Mouse (Mus musculus) ES-Bruce4 (cell line): ENCODE results near the gene Zfp961.

ENCODE experiments used
- CTCF ChIP-seq: IDR thresholded peaks from one replicate; pipeline ENCODE4 v1.8.1; 2011; ENCODE audit warnings: low read depth, low read length
- POLR2A ChIP-seq: IDR thresholded peaks from one replicate; pipeline ENCODE4 v1.8.1; 2011; ENCODE audit warnings: low read length; ENCODE audit not compliant: insufficient read depth

- TF ChIP-seq CTCF (no peak), POLR2A (no peak)
Measured at GRCm38 (mm10) chr8:71968636-71969035, 17.8 kb downstream of the Zfp961 start.
